Mouse (Mus musculus) heart, embryonic 14.5 days (tissue): ENCODE data around the gene Higd2a. TPM values are rescaled to one million over a fixed set of nuclear protein-coding genes. Genes with fewer than 3 reads are reported as not detected.
A peak's percentile ranks its signal among the peaks of the same experiment; 100 is the strongest.

ENCODE experiments used
- ATAC-seq: fragments of 200-750 bp; cut with Nextera tagmentation; 2 replicates; pipeline ENCODE4 v1.8.0; 2017; ENCODE audit warnings: low read depth, moderate TSS enrichment; ENCODE audit not compliant: insufficient number of reproducible peaks, insufficient read depth, low FRiP score
- H3K27ac ChIP-seq, 2 experiments: fragments of 200-500 bp in 1 of 2; fragments of 300-500 bp in 1 of 2; sonication (generic) in 1 of 2; replicated peaks in 1 of 2; 2 replicates each; pipeline ENCODE4 v1.5.1; 2012 to 2014; ENCODE audit warnings: low read depth in 2 of 2, low read length in 2 of 2, control low read depth in 1 of 2, mild to moderate bottlenecking in 1 of 2, mixed read lengths in 1 of 2; ENCODE audit not compliant: control insufficient read depth in 1 of 2, insufficient read depth in 1 of 2
- H3K27me3 ChIP-seq: fragments of 300-500 bp; sonication (generic); 2 replicates; pipeline ENCODE4 v1.6.1; 2014; ENCODE audit warnings: mild to moderate bottlenecking, low read length, control low read depth; ENCODE audit not compliant: control insufficient read depth, insufficient read depth
- H3K36me3 ChIP-seq: fragments of 300-500 bp; sonication (generic); 2 replicates; pipeline ENCODE4 v1.6.1; 2014; ENCODE audit warnings: mild to moderate bottlenecking, control low read depth, low read length, mixed read lengths; ENCODE audit not compliant: control insufficient read depth, insufficient read depth
- H3K4me1 ChIP-seq, 2 experiments: fragments of 200-500 bp in 1 of 2; fragments of 300-500 bp in 1 of 2; sonication (generic) in 1 of 2; 2 replicates each; pipeline ENCODE4 v1.6.1; 2012 to 2014; ENCODE audit warnings: low read length in 2 of 2, control low read depth in 1 of 2, mixed read lengths in 1 of 2; ENCODE audit not compliant: control insufficient read depth in 2 of 2, insufficient read depth in 2 of 2
- H3K4me2 ChIP-seq: fragments of 300-500 bp; sonication (generic); 2 replicates; pipeline ENCODE4 v1.6.1; 2014; ENCODE audit warnings: mild to moderate bottlenecking, low read length
- H3K4me3 ChIP-seq, 2 experiments: fragments of 200-500 bp in 1 of 2; fragments of 300-500 bp in 1 of 2; sonication (generic) in 1 of 2; 2 replicates each; pipeline ENCODE4 v1.5.1; 2012 to 2014; ENCODE audit warnings: low read length in 2 of 2, mild to moderate bottlenecking in 2 of 2, control low read depth in 1 of 2, low read depth in 1 of 2, moderate library complexity in 1 of 2; ENCODE audit not compliant: control insufficient read depth in 1 of 2, insufficient read depth in 1 of 2
- H3K9ac ChIP-seq: fragments of 300-500 bp; sonication (generic); 2 replicates; pipeline ENCODE4 v1.6.1; 2014; ENCODE audit warnings: mild to moderate bottlenecking, low read length
- H3K9me3 ChIP-seq: fragments of 300-500 bp; sonication (generic); 2 replicates; pipeline ENCODE4 v1.6.1; 2016; ENCODE audit warnings: low read length, control low read depth; ENCODE audit not compliant: control insufficient read depth
- WGBS: fragments of 180-500 bp; shearing (Covaris S2); extraction: QIAGEN DNeasy Blood & Tissue Kit; methylation state at CpG from one replicate; pipeline ENCODE4 v1.1.7; 2014; 5-methylcytosine and 5-hydroxymethylcytosine counted together
- polyA plus RNA-seq: library from polyadenylated mRNA; unstranded; fragments of >200 nt; fragmentation: Nextera tagmentation; extraction: Ambion mirVana; gene quantifications from 2 replicates; pipeline ENCODE4 v1.2.1, GENCODE M21; 2014

Gene Higd2a
- polyA plus RNA-seq: 318 and 319 TPM in 2 replicates

GRCm38 (mm10) chr13:54589996-54590951 is at the start of gene Higd2a, which contains the start of gene Nop16:
TSS of gene Higd2a (plus strand) at chr13:54590207.
TSS of gene Nop16 (minus strand) at chr13:54590090.
- under 1% methylated on average over 51 of the region's 51 CpGs for WGBS
- H3K36me3 ChIP-seq: peaks cover 59% of the 10 kb centered on the region
- H3K4me3 ChIP-seq: peak within 1 kb of the TSS; percentile 80 to 93
- peaks cover 4 to 13% of the 10 kb centered on the region in 2 experiments; a peak in 3 of 4 replicates for H3K4me1 ChIP-seq
- peak within 1 kb of the TSS; percentile 71 to 76 for H3K27ac ChIP-seq
- H3K9me3 ChIP-seq: no peaks in the 10 kb centered on the region
- ATAC-seq: peak; percentile 97
- H3K4me2 ChIP-seq: peak within 1 kb of the TSS; percentile 86
- no peaks in the 10 kb centered on the region for H3K27me3 ChIP-seq
- H3K9ac ChIP-seq: peak within 1 kb of the TSS; percentile 88

- no peaks in the 10 kb centered on the region for H3K9me3 ChIP-seq
- peaks cover 74% of the 10 kb centered on the region for H3K36me3 ChIP-seq
- no peaks in the 10 kb centered on the region for H3K27me3 ChIP-seq
- H3K4me3 ChIP-seq: no peak overlapping the region
- H3K4me2 ChIP-seq: no peak overlapping the region
- ATAC-seq: no peak
- 81% methylated on average over 7 of the region's 7 CpGs for WGBS
- no peaks in the 10 kb centered on the region for H3K4me1 ChIP-seq
- no peak overlapping the region for H3K27ac ChIP-seq
- H3K9ac ChIP-seq: no peak overlapping the region
These were observed 42.0 kb upstream of the Higd2a start for GRCm38 (mm10) chr13:54548036-54548435.

GRCm38 (mm10) chr13:54556176-54556575 is 33.8 kb upstream of the Higd2a start:
- no peaks in the 10 kb centered on the region for H3K9me3 ChIP-seq
- no peak overlapping the region for H3K4me2 ChIP-seq
- no peak for ATAC-seq
- WGBS: 86% methylated on average over 9 of the region's 9 CpGs
- H3K4me3 ChIP-seq: no peak overlapping the region
- H3K27ac ChIP-seq: no peak overlapping the region
- no peaks in the 10 kb centered on the region for H3K27me3 ChIP-seq
- no peak overlapping the region for H3K9ac ChIP-seq
- H3K4me1 ChIP-seq: no peaks in the 10 kb centered on the region
- peaks cover 98% of the 10 kb centered on the region for H3K36me3 ChIP-seq

GRCm38 (mm10) chr13:54556796-54557195 is 33.2 kb upstream of the Higd2a start:
- 90% methylated on average over 3 of the region's 3 CpGs for WGBS
- Histone ChIP-seq H3K9ac (no peak overlapping the region), H3K4me1 (no peaks in the 10 kb centered on the region), H3K4me2 (no peak overlapping the region), H3K4me3 (no peak overlapping the region), H3K36me3 (peaks cover 98% of the 10 kb centered on the region), H3K9me3 (no peaks in the 10 kb centered on the region), H3K27me3 (no peaks in the 10 kb centered on the region), H3K27ac (no peak overlapping the region)
- no peak for ATAC-seq

GRCm38 (mm10) chr13:54557652-54558051 is 32.4 kb upstream of the Higd2a start:
- Histone ChIP-seq H3K4me3 (no peak overlapping the region), H3K36me3 (peaks cover 96% of the 10 kb centered on the region), H3K9me3 (no peaks in the 10 kb centered on the region), H3K27ac (no peak overlapping the region), H3K4me1 (no peaks in the 10 kb centered on the region), H3K27me3 (no peaks in the 10 kb centered on the region), H3K4me2 (no peak overlapping the region), H3K9ac (no peak overlapping the region)
- no peak for ATAC-seq
- WGBS: 100% methylated on average over 1 of the region's 1 CpGs

GRCm38 (mm10) chr13:54559656-54560055 is 30.4 kb upstream of the Higd2a start:
- Histone ChIP-seq H3K4me3 (no peak overlapping the region), H3K27me3 (no peaks in the 10 kb centered on the region), H3K4me2 (no peak overlapping the region), H3K9ac (no peak overlapping the region), H3K9me3 (no peaks in the 10 kb centered on the region), H3K36me3 (peaks cover 89% of the 10 kb centered on the region), H3K27ac (no peak overlapping the region), H3K4me1 (peaks cover 5 to 6% of the 10 kb centered on the region in 2 experiments)
- ATAC-seq: no peak
- WGBS: 84% methylated on average over 2 of the region's 2 CpGs

- H3K36me3 ChIP-seq: peaks cover 81% of the 10 kb centered on the region
These were observed 29.4 kb upstream of the Higd2a start for GRCm38 (mm10) chr13:54560608-54561007.

More at GRCm38 (mm10) chr13:54560608-54561007, 29.4 kb upstream of the Higd2a start:
- H3K27me3 ChIP-seq: no peaks in the 10 kb centered on the region
- ATAC-seq: no peak
- no peak overlapping the region for H3K4me2 ChIP-seq
- H3K4me1 ChIP-seq: peaks cover 7 to 9% of the 10 kb centered on the region in 2 experiments
- H3K4me3 ChIP-seq: no peak overlapping the region
- no peak overlapping the region for H3K27ac ChIP-seq
- no peaks in the 10 kb centered on the region for H3K9me3 ChIP-seq
- H3K9ac ChIP-seq: no peak overlapping the region
- 93% methylated on average over 7 of the region's 7 CpGs for WGBS
